Mouse (Mus musculus) naive thymus-derived CD4-positive, alpha-beta T cell, adult 2 months (primary cell): ENCODE measurements around the gene Rbfox1.

Experiments used
- DNase-seq: peaks from one replicate; pipeline ENCODE4 v3.0.0-alpha.2; 2011; ENCODE audit warnings: low read depth

The Rbfox1 gene

GRCm38 (mm10) chr16:7229232-7229631 is 1344.1 kb downstream of the Rbfox1 start:
- no peak for DNase-seq

- DNase-seq, result no peak
Observed at GRCm38 (mm10) chr16:7241627-7242026, 1356.5 kb downstream of the Rbfox1 start.

- DNase-seq, result no peak
Observed at GRCm38 (mm10) chr16:7242501-7242900, 1357.3 kb downstream of the Rbfox1 start.

GRCm38 (mm10) chr16:7244382-7244781 is 1359.2 kb downstream of the Rbfox1 start:
- DNase-seq, result no peak

- no peak for DNase-seq
Observed at GRCm38 (mm10) chr16:7251696-7252095, 1366.5 kb downstream of the Rbfox1 start.

- DNase-seq, result no peak
Observed at GRCm38 (mm10) chr16:7257366-7257765, 1372.2 kb downstream of the Rbfox1 start.

- no peak for DNase-seq
Observed at GRCm38 (mm10) chr16:7263261-7263660, 1378.1 kb downstream of the Rbfox1 start.

GRCm38 (mm10) chr16:7265715-7266114 is 1380.6 kb downstream of the Rbfox1 start:
- no peak for DNase-seq

GRCm38 (mm10) chr16:7275501-7275900 is 1390.3 kb downstream of the Rbfox1 start:
- DNase-seq, result no peak

- DNase-seq, result no peak
Observed at GRCm38 (mm10) chr16:7275901-7276300, 1390.7 kb downstream of the Rbfox1 start.

- no peak for DNase-seq
Observed at GRCm38 (mm10) chr16:7279544-7279943, 1394.4 kb downstream of the Rbfox1 start.

- DNase-seq, result no peak
Observed at GRCm38 (mm10) chr16:7282257-7282656, 1397.1 kb downstream of the Rbfox1 start.

GRCm38 (mm10) chr16:7292985-7293805 is 1408.0 kb downstream of the Rbfox1 start:
- DNase-seq, result no peak

- no peak for DNase-seq
Observed at GRCm38 (mm10) chr16:7302416-7302815, 1417.3 kb downstream of the Rbfox1 start.

- no peak for DNase-seq
Observed at GRCm38 (mm10) chr16:7329196-7329595, 1444.0 kb downstream of the Rbfox1 start.

- DNase-seq, result no peak
Observed at GRCm38 (mm10) chr16:7341186-7341585, 1456.0 kb downstream of the Rbfox1 start.

- DNase-seq, result no peak
Observed at GRCm38 (mm10) chr16:7345298-7345697, 1460.1 kb downstream of the Rbfox1 start.

- DNase-seq, result no peak
Observed at GRCm38 (mm10) chr16:7346001-7346625, 1461.0 kb downstream of the Rbfox1 start.

GRCm38 (mm10) chr16:7347522-7348165 is 1462.5 kb downstream of the Rbfox1 start:
- no peak for DNase-seq

GRCm38 (mm10) chr16:7352808-7353207 is 1467.7 kb downstream of the Rbfox1 start:
- no peak for DNase-seq

GRCm38 (mm10) chr16:7354116-7354515 is 1469.0 kb downstream of the Rbfox1 start:
- DNase-seq, result no peak

- no peak for DNase-seq
Observed at GRCm38 (mm10) chr16:7359043-7359442, 1473.9 kb downstream of the Rbfox1 start.

GRCm38 (mm10) chr16:7360706-7361105 is 1475.6 kb downstream of the Rbfox1 start:
- DNase-seq, result no peak
